Mouse (Mus musculus) limb, embryonic 12.5 days (tissue): ENCODE results near the gene Cxcr2. TPM values are rescaled to one million over a fixed set of nuclear protein-coding genes. Genes with fewer than 3 reads are reported as not detected.

ENCODE experiments used
- ATAC-seq: fragments of 200-750 bp; cut with Nextera tagmentation; 2 replicates; pipeline ENCODE4 v1.8.0; 2017; ENCODE audit warnings: low read depth, moderate TSS enrichment; ENCODE audit not compliant: insufficient number of reproducible peaks, insufficient read depth, low FRiP score, low TSS enrichment
- H3K27ac ChIP-seq: fragments of 300-500 bp; sonication (generic); 2 replicates; pipeline ENCODE4 v1.5.1; 2016; ENCODE audit warnings: mild to moderate bottlenecking, moderate library complexity
- H3K27me3 ChIP-seq: fragments of 300-500 bp; sonication (generic); 2 replicates; pipeline ENCODE4 v1.6.1; 2016; ENCODE audit warnings: mild to moderate bottlenecking, moderate library complexity
- H3K36me3 ChIP-seq: fragments of 300-500 bp; sonication (generic); 2 replicates; pipeline ENCODE4 v1.6.1; 2016; ENCODE audit warnings: mild to moderate bottlenecking, moderate library complexity
- H3K4me1 ChIP-seq: fragments of 300-500 bp; sonication (generic); replicated peaks from 2 replicates; pipeline ENCODE4 v1.6.1; 2016
- H3K4me2 ChIP-seq: fragments of 300-500 bp; sonication (generic); 2 replicates; pipeline ENCODE4 v1.6.1; 2016; ENCODE audit warnings: mild to moderate bottlenecking, moderate library complexity
- H3K4me3 ChIP-seq: fragments of 300-500 bp; sonication (generic); replicated peaks from 2 replicates; pipeline ENCODE4 v1.5.1; 2016; ENCODE audit warnings: mild to moderate bottlenecking
- H3K9ac ChIP-seq: fragments of 300-500 bp; sonication (generic); replicated peaks from 2 replicates; pipeline ENCODE4 v1.6.1; 2016; ENCODE audit warnings: mild to moderate bottlenecking, moderate library complexity
- H3K9me3 ChIP-seq: fragments of 300-500 bp; sonication (generic); 2 replicates; pipeline ENCODE4 v1.6.1; 2016; ENCODE audit warnings: mild to moderate bottlenecking, moderate library complexity
- WGBS: fragments of 180-500 bp; shearing (Covaris S2); methylation state at CpG from one replicate; pipeline ENCODE4 v1.1.7; 2016; 5-methylcytosine and 5-hydroxymethylcytosine counted together
- polyA plus RNA-seq: library from polyadenylated mRNA; unstranded; fragments of >200 nt; fragmentation: Nextera tagmentation; extraction: Ambion mirVana; gene quantifications from 2 replicates; pipeline ENCODE4 v1.2.1, GENCODE M21; 2016

The Cxcr2 gene
- polyA plus RNA-seq: 0.06 and 0.09 TPM in 2 replicates

DNA sequence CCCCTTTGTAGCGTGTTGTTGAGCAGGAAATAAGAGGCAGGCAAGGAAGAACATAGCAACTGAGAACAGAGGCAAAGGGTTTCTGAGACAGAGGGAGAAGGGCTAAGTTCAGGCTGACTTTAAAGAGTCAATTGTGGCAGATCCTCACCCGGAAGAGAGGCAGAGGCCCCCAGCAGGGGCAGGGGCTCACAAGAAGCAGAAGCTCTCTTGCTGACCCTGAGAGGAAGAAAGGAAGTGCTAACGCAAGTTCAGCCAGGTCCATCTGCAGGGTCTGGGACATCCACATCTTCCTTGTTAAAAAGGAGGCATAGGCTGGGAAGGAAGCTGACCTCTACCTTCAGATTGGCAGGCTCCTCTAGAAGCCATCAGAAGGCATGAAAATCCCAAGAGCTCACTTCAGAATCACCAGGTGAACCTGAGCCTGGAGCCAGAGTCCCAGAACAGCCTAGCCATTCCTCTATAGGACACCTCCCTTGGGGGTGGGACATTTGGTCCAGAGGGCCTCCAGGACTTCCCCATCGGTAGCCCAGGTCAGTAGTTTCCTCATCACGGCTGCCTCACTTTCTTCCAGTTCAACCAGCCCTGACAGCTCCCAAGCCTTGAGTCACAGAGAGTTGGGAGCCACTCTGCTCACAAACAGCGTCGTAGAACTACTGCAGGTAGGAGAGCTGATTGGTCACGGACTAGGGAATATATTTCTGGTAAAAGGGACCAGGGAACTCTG lies at the start of gene Cxcr2:
Gene Cxcr2 (plus strand): TSS at position 529 of the 724 bp plus-strand sequence.
- Histone ChIP-seq H3K9ac (no peak within 1 kb of the TSS), H3K4me3 (no peak within 1 kb of the TSS), H3K27ac (no peak within 1 kb of the TSS), H3K4me1 (no peaks in the 10 kb centered on the region), H3K27me3 (no peaks in the 10 kb centered on the region; the same call in 1 of the 2 replicates), H3K9me3 (no peaks in the 10 kb centered on the region), H3K4me2 (no peak within 1 kb of the TSS), H3K36me3 (no peaks in the 10 kb centered on the region)
- WGBS: 66% methylated on average over 8 of the region's 8 CpGs
- ATAC-seq: no peak

- Histone ChIP-seq H3K27me3 (peaks cover 6% of the 10 kb centered on the region; the same call in 1 of the 2 replicates), H3K36me3 (no peaks in the 10 kb centered on the region), H3K27ac (peak overlapping the region; percentile 53; the same call in 1 of the 2 replicates), H3K4me3 (no peak overlapping the region), H3K4me1 (peaks cover 40% of the 10 kb centered on the region), H3K9me3 (no peaks in the 10 kb centered on the region), H3K4me2 (no peak overlapping the region), H3K9ac (no peak overlapping the region)
- ATAC-seq: no peak
- WGBS: 88% methylated on average over 4 of the region's 4 CpGs
These were observed 48.1 kb upstream of the Cxcr2 start for GRCm38 (mm10) chr1:74105660-74106059.

GRCm38 (mm10) chr1:74106214-74106613 lies 47.6 kb upstream of the Cxcr2 start:
- H3K27me3 ChIP-seq: 0 out of 2 replicates have a peak, but pooled peaks cover 6% of the 10 kb centered on the region
- H3K4me1 ChIP-seq: peaks cover 46% of the 10 kb centered on the region
- no peak overlapping the region for H3K4me2 ChIP-seq
- no peak overlapping the region for H3K4me3 ChIP-seq
- WGBS: 48% methylated on average over 6 of the region's 6 CpGs
- H3K9ac ChIP-seq: no peak overlapping the region
- no peaks in the 10 kb centered on the region for H3K36me3 ChIP-seq
- H3K9me3 ChIP-seq: no peaks in the 10 kb centered on the region
- H3K27ac ChIP-seq: peak overlapping the region; percentile 53; the same call in 1 of the 2 replicates
- ATAC-seq: no peak

GRCm38 (mm10) chr1:74107931-74108618 lies 45.7 kb upstream of the Cxcr2 start:
- Histone ChIP-seq H3K4me1 (peaks cover 55% of the 10 kb centered on the region), H3K4me3 (no peak overlapping the region)

GRCm38 (mm10) chr1:74109670-74110069 lies 44.1 kb upstream of the Cxcr2 start:
- H3K4me2 ChIP-seq: no peak overlapping the region
- H3K4me3 ChIP-seq: no peak overlapping the region
- no peaks in the 10 kb centered on the region for H3K9me3 ChIP-seq
- WGBS: 48% methylated on average over 2 of the region's 2 CpGs
- no peak for ATAC-seq
- H3K27me3 ChIP-seq: no peaks in the 10 kb centered on the region
- no peaks in the 10 kb centered on the region for H3K36me3 ChIP-seq
- no peak overlapping the region for H3K27ac ChIP-seq
- H3K9ac ChIP-seq: no peak overlapping the region
- peaks cover 43% of the 10 kb centered on the region for H3K4me1 ChIP-seq

More at GRCm38 (mm10) chr1:74107931-74108618, 45.7 kb upstream of the Cxcr2 start:
- Histone ChIP-seq H3K36me3 (no peaks in the 10 kb centered on the region), H3K27ac (no peak overlapping the region), H3K4me2 (no peak overlapping the region), H3K9ac (no peak overlapping the region), H3K27me3 (0 out of 2 replicates have a peak, but pooled peaks cover 3% of the 10 kb centered on the region), H3K9me3 (no peaks in the 10 kb centered on the region)
- 94% methylated on average over 4 of the region's 5 CpGs for WGBS
- no peak for ATAC-seq

DNA sequence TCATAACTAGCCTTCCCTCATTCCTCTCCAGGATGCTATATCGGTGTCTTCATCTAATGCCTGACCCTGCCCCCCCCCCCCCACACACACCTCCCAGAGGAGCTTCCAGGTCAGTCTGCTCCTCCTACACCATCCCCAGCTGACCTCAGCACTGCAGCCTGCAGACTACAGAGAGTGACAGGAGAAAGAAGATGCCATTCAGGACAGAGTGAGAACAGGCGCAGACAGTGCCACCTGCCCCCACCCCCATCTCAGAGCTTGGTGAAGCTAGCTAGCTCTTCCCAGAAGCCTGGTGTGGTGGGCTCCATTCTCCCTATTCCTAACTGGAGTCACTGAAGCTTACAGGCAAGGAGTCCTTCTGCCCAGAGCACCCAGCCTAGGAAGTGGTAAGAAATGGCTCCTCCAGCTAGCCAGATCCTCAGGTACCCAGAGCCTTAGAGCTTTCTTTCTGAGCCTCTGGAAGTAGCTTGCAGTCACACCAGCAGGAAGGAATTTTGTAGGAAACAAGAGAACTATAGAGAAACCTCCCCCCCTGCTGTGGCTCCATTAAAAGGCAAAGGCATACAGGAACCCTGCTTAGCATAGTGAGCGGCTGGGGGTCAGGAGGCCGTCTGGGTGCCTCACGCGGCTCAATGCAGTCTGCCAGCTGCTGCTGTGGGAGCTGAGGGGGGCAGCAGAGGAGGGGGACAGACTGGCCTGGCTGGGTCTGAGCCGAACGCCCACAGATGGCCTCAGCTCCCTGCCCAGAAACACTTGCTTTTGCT lies 42.7 kb upstream of the Cxcr2 start:
- Histone ChIP-seq H3K9me3 (no peaks in the 10 kb centered on the region), H3K4me1 (peaks cover 42% of the 10 kb centered on the region), H3K4me3 (no peak overlapping the region), H3K9ac (0 out of 2 replicates have a peak overlapping the region, but pooled peaks have one; percentile 24), H3K36me3 (no peaks in the 10 kb centered on the region), H3K27me3 (no peaks in the 10 kb centered on the region), H3K4me2 (peak overlapping the region; percentile 18), H3K27ac (peak overlapping the region; percentile 70)
- 13% methylated on average over 8 of the region's 8 CpGs for WGBS
- peak; percentile 75; the same call in 1 of the 2 replicates for ATAC-seq

DNA sequence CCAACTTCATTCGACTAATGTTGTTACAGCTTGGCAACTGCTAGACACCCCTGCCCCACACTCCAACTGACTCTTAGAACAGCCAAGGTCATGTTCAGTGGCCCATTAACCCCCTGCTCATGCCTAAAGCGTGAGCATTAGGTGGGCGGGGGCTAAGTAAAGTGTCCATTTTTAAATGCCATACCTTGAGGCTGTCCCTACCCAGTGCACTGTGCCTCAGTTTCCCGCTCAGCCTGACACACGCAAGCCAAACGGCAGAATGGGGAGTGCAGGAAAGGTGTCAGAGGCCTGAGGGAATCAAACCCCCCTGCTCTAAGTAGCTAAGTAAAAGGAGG lies 42.1 kb upstream of the Cxcr2 start:
- Histone ChIP-seq H3K27me3 (no peaks in the 10 kb centered on the region), H3K36me3 (no peaks in the 10 kb centered on the region), H3K4me3 (no peak overlapping the region), H3K4me2 (peak overlapping the region; percentile 18), H3K27ac (peak overlapping the region; percentile 70), H3K9me3 (no peaks in the 10 kb centered on the region), H3K9ac (no peak overlapping the region), H3K4me1 (peaks cover 37% of the 10 kb centered on the region)
- WGBS: 22% methylated on average over 6 of the region's 6 CpGs
- ATAC-seq: 0 out of 2 replicates have a peak, but pooled peaks have one; percentile 34

- H3K9ac ChIP-seq: no peak overlapping the region
- peaks cover 33% of the 10 kb centered on the region for H3K4me1 ChIP-seq
- WGBS: 45% methylated on average over 3 of the region's 3 CpGs
- ATAC-seq: no peak
- H3K27me3 ChIP-seq: no peaks in the 10 kb centered on the region
- no peak overlapping the region for H3K4me2 ChIP-seq
- H3K9me3 ChIP-seq: no peaks in the 10 kb centered on the region
- H3K27ac ChIP-seq: no peak overlapping the region
- H3K4me3 ChIP-seq: no peak overlapping the region
- H3K36me3 ChIP-seq: no peaks in the 10 kb centered on the region
These were observed 40.7 kb upstream of the Cxcr2 start for GRCm38 (mm10) chr1:74113071-74113470.

DNA sequence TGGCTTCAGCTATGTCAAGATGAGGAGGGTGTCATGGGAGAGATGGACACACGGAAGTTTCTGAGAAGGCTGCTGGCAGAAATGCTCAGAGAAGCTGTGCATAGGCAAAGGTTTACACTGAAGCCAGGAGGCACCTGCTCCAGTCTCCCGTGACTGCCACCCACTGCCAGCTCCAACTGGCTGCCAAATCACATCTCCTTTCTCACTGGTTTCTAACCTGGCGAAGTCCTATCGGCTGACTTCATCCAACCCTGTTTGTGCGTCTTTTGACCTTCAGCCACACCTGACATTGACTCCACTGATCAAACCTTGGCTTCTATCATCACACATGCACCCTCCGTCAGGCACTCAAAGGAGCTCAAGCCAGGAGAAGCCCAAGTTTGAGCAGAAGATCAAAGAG lies 35.9 kb upstream of the Cxcr2 start:
- Histone ChIP-seq H3K4me3 (no peak overlapping the region), H3K36me3 (no peaks in the 10 kb centered on the region), H3K4me1 (peaks cover 6% of the 10 kb centered on the region), H3K27me3 (peaks cover 16% of the 10 kb centered on the region), H3K9me3 (no peaks in the 10 kb centered on the region), H3K27ac (no peak overlapping the region), H3K4me2 (no peak overlapping the region), H3K9ac (no peak overlapping the region)
- WGBS: 88% methylated on average over 6 of the region's 6 CpGs
- no peak for ATAC-seq

DNA sequence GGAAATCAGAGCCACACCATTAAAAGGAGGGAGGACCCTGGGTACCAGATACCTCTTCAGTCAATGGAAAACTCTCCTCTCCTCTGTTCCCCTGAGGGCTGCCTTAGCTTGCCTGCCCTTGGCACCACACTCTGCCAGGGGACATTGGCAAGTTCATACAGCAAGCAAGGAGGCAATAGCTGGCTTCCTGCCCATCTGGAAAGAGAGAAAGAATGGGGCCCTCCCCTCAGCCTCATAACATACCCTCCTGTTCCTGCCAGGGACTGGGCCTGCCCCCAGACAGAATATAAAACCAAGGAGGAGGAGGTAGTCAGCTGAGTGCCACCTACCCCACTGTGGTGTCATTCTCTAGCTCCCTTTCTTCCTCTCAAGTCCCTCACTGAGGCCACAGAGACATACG lies 34.7 kb upstream of the Cxcr2 start:
- ATAC-seq: no peak
- Histone ChIP-seq H3K9ac (no peak overlapping the region), H3K27me3 (peaks cover 28% of the 10 kb centered on the region)

DNA sequence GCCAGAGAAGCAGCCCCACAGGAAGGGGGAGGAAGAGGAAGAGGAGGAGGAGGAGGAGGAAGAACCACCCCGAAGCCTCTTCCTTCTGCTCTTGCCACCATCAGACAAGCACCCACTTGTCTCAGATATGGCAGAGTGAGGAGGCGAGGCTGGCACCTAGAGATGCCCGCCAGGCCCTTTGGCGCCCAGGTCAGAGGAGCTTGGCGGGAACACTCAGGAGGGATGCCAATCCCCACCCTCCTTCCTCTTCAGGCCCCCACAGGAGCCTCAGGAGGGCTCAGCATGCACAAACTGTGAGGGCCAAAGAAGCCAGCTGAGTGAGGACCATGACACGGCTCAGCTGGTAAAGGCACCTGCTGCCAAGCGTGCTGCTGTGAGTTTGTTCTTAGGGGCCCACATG lies 32.7 kb upstream of the Cxcr2 start:
- Histone ChIP-seq H3K4me1 (0 out of 2 replicates have a peak, but pooled peaks cover 6% of the 10 kb centered on the region), H3K4me2 (no peak overlapping the region), H3K36me3 (no peaks in the 10 kb centered on the region), H3K4me3 (no peak overlapping the region), H3K27me3 (peaks cover 40% of the 10 kb centered on the region), H3K9me3 (no peaks in the 10 kb centered on the region), H3K9ac (no peak overlapping the region), H3K27ac (no peak overlapping the region)
- no peak for ATAC-seq
- WGBS: 84% methylated on average over 7 of the region's 7 CpGs

More for the DNA sequence above, 34.7 kb upstream of the Cxcr2 start:
- WGBS: 91% methylated on average over 1 of the region's 1 CpGs
- Histone ChIP-seq H3K4me3 (no peak overlapping the region), H3K27ac (no peak overlapping the region), H3K4me1 (no peaks in the 10 kb centered on the region), H3K9me3 (no peaks in the 10 kb centered on the region), H3K36me3 (no peaks in the 10 kb centered on the region), H3K4me2 (no peak overlapping the region)
